Mouse (Mus musculus): ENCODE data around the gene Cdk19. TPM values are rescaled to one million over a fixed set of nuclear protein-coding genes. Genes with fewer than 3 reads are reported as not detected.
"Not testable (repeated sequence)": the region's sequence is repeated elsewhere in the genome, so short reads cannot be mapped to it uniquely, and the experiment has no call there.

Cdk19 gene
- total RNA-seq, 2 experiments from 2014 or later = 15.8 to 16.2 TPM

DNA sequence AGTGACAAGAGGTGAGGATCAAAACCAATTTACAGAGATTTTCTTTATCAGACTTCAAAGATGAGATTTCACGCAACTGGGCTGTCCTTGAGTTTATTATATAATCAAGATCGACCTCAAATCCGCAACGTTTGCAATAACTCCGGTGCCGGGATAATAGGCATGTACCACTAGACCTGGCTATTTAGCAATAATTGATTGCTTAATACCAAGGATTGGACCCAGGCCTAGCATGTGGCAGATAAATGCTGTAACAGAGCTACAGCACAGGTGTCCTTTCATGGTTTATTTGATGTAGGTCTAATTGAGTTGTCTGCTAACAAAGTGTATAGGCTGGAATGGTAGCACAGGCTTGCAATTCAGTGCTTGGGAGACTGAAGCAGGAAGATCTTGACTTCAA lies 172.8 kb downstream of the Cdk19 start:
- intact Hi-C loops (cut with DNase I) = no loop called here
- DNase-seq = no peak

GRCm38 (mm10) chr10:40512996-40513395 lies 173.6 kb downstream of the Cdk19 start:
- DNase-seq; intact Hi-C loops (cut with DNase I): not testable (repeated sequence)

GRCm38 (mm10) chr10:40515225-40515681 lies 175.9 kb downstream of the Cdk19 start:
- no peak for DNase-seq
- intact Hi-C loops (cut with DNase I) = no loop called here

DNA sequence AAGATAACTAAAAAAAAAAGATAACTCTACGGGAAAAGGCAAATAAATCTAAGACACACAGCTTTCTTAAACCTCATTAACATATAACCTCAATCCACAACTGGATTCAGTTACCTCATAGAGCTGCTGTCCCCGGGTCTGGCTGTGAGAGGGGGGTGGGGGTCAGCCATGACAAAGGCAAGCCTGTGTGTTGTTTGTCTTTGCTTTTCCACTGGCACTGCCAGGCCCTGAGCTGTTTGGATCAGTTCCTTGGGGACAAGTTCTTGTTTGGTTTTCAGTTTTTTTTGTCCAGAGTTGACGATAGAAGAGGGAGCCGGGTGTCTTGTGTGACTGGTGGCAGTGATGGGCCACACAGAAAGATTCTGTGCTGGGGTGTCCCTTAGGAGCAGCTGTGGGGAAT lies 177.1 kb downstream of the Cdk19 start:
- no peak for DNase-seq
- intact Hi-C loops (cut with DNase I) = no loop called here

- intact Hi-C loops (cut with DNase I) = no loop called here
- DNase-seq = peak; percentile 61 to 67
Observed at GRCm38 (mm10) chr10:40519586-40519985, 180.2 kb downstream of the Cdk19 start.

GRCm38 (mm10) chr10:40521579-40521978 lies 182.2 kb downstream of the Cdk19 start:
- intact Hi-C loops (cut with DNase I) = loop anchor here (5.0 kb wide), 1 partner anchor 149 kb away; no protein-coding TSS in a partner anchor
- DNase-seq = peak; percentile 15 to 23

GRCm38 (mm10) chr10:40523312-40523975 lies 184.1 kb downstream of the Cdk19 start:
- peak in 1 of 2 experiments; percentile 43 for DNase-seq
- intact Hi-C loops (cut with DNase I) = loop anchor here (5.0 kb wide), 1 partner anchor 151 kb away; no protein-coding TSS in a partner anchor

GRCm38 (mm10) chr10:40524032-40524806 lies 184.9 kb downstream of the Cdk19 start:
- intact Hi-C loops (cut with DNase I) = loop anchor here (2.0 to 5.0 kb wide), 2 partner anchors 152 to 175 kb away; no protein-coding TSS in a partner anchor
- DNase-seq = no peak

DNA sequence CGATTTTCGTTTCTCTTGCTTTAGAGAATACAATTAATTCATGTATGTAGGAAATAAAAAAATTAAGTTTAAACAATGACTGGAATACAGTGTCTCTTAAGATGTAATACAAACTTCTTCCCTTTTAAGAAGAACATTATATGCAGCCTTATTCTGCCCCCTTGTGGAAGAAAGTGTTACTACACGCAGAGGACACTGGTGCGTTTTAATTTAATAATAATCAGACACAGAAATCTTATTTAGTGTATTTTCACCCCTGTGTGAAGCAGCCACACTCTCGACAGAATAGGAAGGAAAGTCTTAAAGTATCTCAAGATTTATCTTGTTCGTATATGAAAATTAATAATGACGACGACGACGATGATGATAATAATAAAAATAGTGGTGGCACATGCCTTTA lies 185.6 kb downstream of the Cdk19 start:
- DNase-seq = peak; percentile 72 to 86
- intact Hi-C loops (cut with DNase I) = loop anchor here (1.0 to 5.0 kb wide), 4 partner anchors 153 to 468 kb away; no protein-coding TSS in a partner anchor

DNA sequence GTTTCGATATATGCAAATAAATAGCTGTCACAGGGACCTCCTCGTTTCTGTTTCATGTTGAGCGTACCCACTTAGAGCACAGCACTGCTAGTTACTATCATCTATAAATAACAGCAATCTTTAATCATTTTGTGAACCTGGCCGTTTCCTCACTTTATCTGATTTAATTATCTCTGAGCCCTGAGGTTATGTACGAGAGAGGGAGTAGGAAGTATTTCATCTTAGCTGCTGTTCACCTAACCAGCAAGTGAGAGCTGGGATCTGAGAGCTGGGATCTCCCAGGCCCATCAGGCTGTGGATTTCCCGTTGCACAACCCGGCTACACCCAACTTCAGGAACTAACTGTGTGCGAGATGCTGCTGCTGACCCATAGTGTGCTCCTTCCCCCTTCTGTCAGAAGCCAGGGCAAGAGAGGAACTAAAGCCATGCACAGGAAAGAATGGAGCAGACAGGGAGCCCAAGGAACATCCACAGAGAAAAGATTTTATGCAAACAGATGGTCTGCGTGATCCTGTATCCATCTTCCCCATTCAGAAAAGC lies 186.3 kb downstream of the Cdk19 start:
- no peak for DNase-seq

GRCm38 (mm10) chr10:40526301-40526761 lies 187.0 kb downstream of the Cdk19 start:
- intact Hi-C loops (cut with DNase I) = loop anchor here (5.0 kb wide), 1 partner anchor 469 kb away; no protein-coding TSS in a partner anchor
- DNase-seq = no peak

More for the DNA sequence above, 186.3 kb downstream of the Cdk19 start:
- intact Hi-C loops (cut with DNase I) = loop anchor here (1.0 to 5.0 kb wide), 3 partner anchors 177 to 468 kb away; no protein-coding TSS in a partner anchor

- intact Hi-C loops (cut with DNase I) = loop anchor here (5.0 kb wide), 1 partner anchor 470 kb away; no protein-coding TSS in a partner anchor
- no peak for DNase-seq
Observed at GRCm38 (mm10) chr10:40526986-40527385, 187.6 kb downstream of the Cdk19 start.

DNA sequence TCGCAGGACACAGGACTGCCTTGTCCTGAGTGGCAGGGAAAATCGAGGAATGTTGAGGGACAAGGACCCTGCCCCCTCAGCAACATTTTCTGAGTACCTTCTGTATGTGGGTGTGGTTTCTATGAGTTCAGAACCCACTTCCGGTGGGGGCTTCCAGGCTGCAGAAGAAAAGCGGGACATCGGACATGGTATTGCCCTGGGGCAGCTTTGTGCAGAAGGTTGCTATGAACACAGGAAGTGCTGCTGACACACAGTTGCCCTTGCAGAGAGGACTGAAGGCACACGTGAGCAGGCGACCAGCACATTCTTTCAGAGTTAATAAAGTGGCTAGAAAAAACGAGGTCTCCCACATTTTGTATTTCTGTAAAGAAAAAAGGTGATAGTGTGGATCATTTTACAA lies 188.2 kb downstream of the Cdk19 start:
- peak; percentile 16 to 25 for DNase-seq
- intact Hi-C loops (cut with DNase I) = loop anchor here (5.0 kb wide), 1 partner anchor 470 kb away; no protein-coding TSS in a partner anchor

DNA sequence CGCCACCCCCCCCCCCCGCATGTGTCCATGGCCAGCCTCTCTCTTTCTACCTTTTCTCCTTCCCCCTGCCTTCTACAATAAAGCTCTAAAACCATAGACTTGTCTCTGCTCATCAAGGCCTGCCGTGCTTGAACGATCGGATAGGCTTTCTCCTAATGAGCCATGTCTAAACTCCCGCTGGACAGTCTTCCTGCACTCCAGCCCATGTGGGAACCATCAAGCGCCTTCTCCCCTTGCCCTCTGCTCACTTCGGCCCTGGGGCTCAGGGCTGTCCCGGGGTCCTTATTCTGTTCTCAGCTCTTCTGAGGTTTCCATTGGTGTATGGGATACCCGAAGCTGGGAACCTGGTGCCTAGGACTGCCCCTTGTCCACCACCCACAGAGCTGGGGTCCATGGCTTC lies 189.3 kb downstream of the Cdk19 start:
- no peak for DNase-seq
- intact Hi-C loops (cut with DNase I) = loop anchor here (1.0 to 5.0 kb wide), 2 partner anchors 269 to 471 kb away; no protein-coding TSS in a partner anchor

- peak; percentile 44 to 68 for DNase-seq
- intact Hi-C loops (cut with DNase I) = loop anchor here (1.0 to 5.0 kb wide), 2 partner anchors 270 to 472 kb away; no protein-coding TSS in a partner anchor
Observed at GRCm38 (mm10) chr10:40529617-40530016, 190.3 kb downstream of the Cdk19 start.

GRCm38 (mm10) chr10:40530661-40531060 lies 191.3 kb downstream of the Cdk19 start:
- intact Hi-C loops (cut with DNase I) = no loop called here
- DNase-seq = no peak

GRCm38 (mm10) chr10:40532586-40532985 lies 193.2 kb downstream of the Cdk19 start:
- intact Hi-C loops (cut with DNase I); DNase-seq: not testable (repeated sequence)

Measured in heart, postnatal 10 days (tissue).